Mouse (Mus musculus) hindbrain, embryonic 12.5 days (tissue): ENCODE measurements around the gene Yars. TPM values are rescaled to one million over a fixed set of nuclear protein-coding genes. Genes with fewer than 3 reads are reported as not detected.

ENCODE experiments used
- ATAC-seq: fragments of 200-750 bp; cut with Nextera tagmentation; 2 replicates; pipeline ENCODE4 v1.8.0; 2017; ENCODE audit warnings: moderate TSS enrichment; ENCODE audit not compliant: low FRiP score
- H3K27ac ChIP-seq: fragments of 300-500 bp; sonication (generic); 2 replicates; pipeline ENCODE4 v1.5.1; 2016; ENCODE audit warnings: mild to moderate bottlenecking
- H3K27me3 ChIP-seq: fragments of 300-500 bp; sonication (generic); 2 replicates; pipeline ENCODE4 v1.6.1; 2016; ENCODE audit warnings: mild to moderate bottlenecking
- H3K36me3 ChIP-seq: fragments of 300-500 bp; sonication (generic); 2 replicates; pipeline ENCODE4 v1.6.1; 2016; ENCODE audit warnings: mild to moderate bottlenecking
- H3K4me1 ChIP-seq: fragments of 300-500 bp; sonication (generic); 2 replicates; pipeline ENCODE4 v1.6.1; 2016
- H3K4me2 ChIP-seq: fragments of 300-500 bp; sonication (generic); replicated peaks from 2 replicates; pipeline ENCODE4 v1.6.1; 2016; ENCODE audit warnings: mild to moderate bottlenecking
- H3K4me3 ChIP-seq: fragments of 300-500 bp; sonication (generic); 2 replicates; pipeline ENCODE4 v1.5.1; 2016; ENCODE audit warnings: mild to moderate bottlenecking
- H3K9ac ChIP-seq: fragments of 300-500 bp; sonication (generic); 2 replicates; pipeline ENCODE4 v1.6.1; 2016; ENCODE audit warnings: mild to moderate bottlenecking, moderate library complexity
- H3K9me3 ChIP-seq: fragments of 300-500 bp; sonication (generic); replicated peaks from 2 replicates; pipeline ENCODE4 v1.6.1; 2016; ENCODE audit warnings: mild to moderate bottlenecking
- WGBS: fragments of 180-500 bp; shearing (Covaris S2); methylation state at CpG from one replicate; pipeline ENCODE4 v1.1.7; 2016; 5-methylcytosine and 5-hydroxymethylcytosine counted together
- polyA plus RNA-seq: library from polyadenylated mRNA; unstranded; fragments of >200 nt; fragmentation: Nextera tagmentation; extraction: Ambion mirVana; gene quantifications from 2 replicates; pipeline ENCODE4 v1.2.1, GENCODE M21; 2016

Gene Yars
- polyA plus RNA-seq, 1 experiment from 2014 or later, result 98.1 TPM

- Histone ChIP-seq H3K27ac (no peak overlapping the region), H3K4me1 (peaks cover 4% of the 10 kb centered on the region; the same call in 1 of the 2 replicates), H3K9ac (no peak overlapping the region), H3K4me2 (no peak overlapping the region), H3K27me3 (no peaks in the 10 kb centered on the region), H3K9me3 (no peaks in the 10 kb centered on the region), H3K36me3 (peaks cover 47% of the 10 kb centered on the region), H3K4me3 (no peak overlapping the region)
- 75% methylated on average over 4 of the region's 4 CpGs for WGBS
- no peak for ATAC-seq
Measured at GRCm38 (mm10) chr4:129151276-129151811, 38.2 kb upstream of the Yars start.

- Histone ChIP-seq H3K27ac (no peak overlapping the region), H3K9ac (no peak overlapping the region), H3K4me2 (no peak overlapping the region), H3K4me1 (no peaks in the 10 kb centered on the region), H3K36me3 (peaks cover 43% of the 10 kb centered on the region), H3K4me3 (no peak overlapping the region), H3K27me3 (no peaks in the 10 kb centered on the region), H3K9me3 (no peaks in the 10 kb centered on the region)
- ATAC-seq, result no peak
- 91% methylated on average over 5 of the region's 5 CpGs for WGBS
Measured at GRCm38 (mm10) chr4:129157541-129157940, 32.0 kb upstream of the Yars start.

GRCm38 (mm10) chr4:129158549-129158948, 31.0 kb upstream of the Yars start:
- WGBS, result 77% methylated on average over 3 of the region's 3 CpGs
- Histone ChIP-seq H3K4me1 (no peaks in the 10 kb centered on the region), H3K36me3 (peaks cover 40% of the 10 kb centered on the region), H3K27ac (no peak overlapping the region), H3K27me3 (no peaks in the 10 kb centered on the region), H3K9ac (no peak overlapping the region), H3K4me2 (no peak overlapping the region), H3K9me3 (no peaks in the 10 kb centered on the region), H3K4me3 (no peak overlapping the region)
- ATAC-seq, result no peak

GRCm38 (mm10) chr4:129161076-129161475, 28.5 kb upstream of the Yars start:
- H3K27ac ChIP-seq, result no peak overlapping the region
- H3K4me2 ChIP-seq, result no peak overlapping the region
- WGBS, result 100% methylated on average over 1 of the region's 1 CpGs
- H3K27me3 ChIP-seq, result no peaks in the 10 kb centered on the region
- no peak overlapping the region for H3K4me3 ChIP-seq
- no peaks in the 10 kb centered on the region for H3K4me1 ChIP-seq
- no peaks in the 10 kb centered on the region for H3K9me3 ChIP-seq
- ATAC-seq, result no peak
- H3K9ac ChIP-seq, result no peak overlapping the region
- peaks cover 28% of the 10 kb centered on the region for H3K36me3 ChIP-seq

- Histone ChIP-seq H3K27me3 (no peaks in the 10 kb centered on the region), H3K9ac (no peak overlapping the region), H3K4me3 (no peak overlapping the region), H3K27ac (no peak overlapping the region), H3K36me3 (peaks cover 26% of the 10 kb centered on the region), H3K4me2 (no peak overlapping the region), H3K9me3 (no peaks in the 10 kb centered on the region), H3K4me1 (no peaks in the 10 kb centered on the region)
- no peak for ATAC-seq
- 91% methylated on average over 4 of the region's 4 CpGs for WGBS
Measured at GRCm38 (mm10) chr4:129161581-129162255, 27.8 kb upstream of the Yars start.

GRCm38 (mm10) chr4:129172529-129172928, 17.0 kb upstream of the Yars start:
- Histone ChIP-seq H3K27ac (no peak overlapping the region), H3K4me3 (no peak overlapping the region), H3K9ac (no peak overlapping the region), H3K4me2 (no peak overlapping the region), H3K36me3 (peaks cover 36% of the 10 kb centered on the region), H3K9me3 (no peaks in the 10 kb centered on the region), H3K27me3 (no peaks in the 10 kb centered on the region), H3K4me1 (no peaks in the 10 kb centered on the region)
- no peak for ATAC-seq
- WGBS, result 69% methylated on average over 1 of the region's 1 CpGs

GRCm38 (mm10) chr4:129179560-129179959, 10.0 kb upstream of the Yars start:
- Histone ChIP-seq H3K4me1 (no peaks in the 10 kb centered on the region), H3K36me3 (peaks cover 26% of the 10 kb centered on the region)

GRCm38 (mm10) chr4:129188041-129188659, 1.4 kb upstream of the Yars start:
- WGBS, result 48% methylated on average over 5 of the region's 5 CpGs
- Histone ChIP-seq H3K4me2 (peak overlapping the region; percentile 78), H3K36me3 (peaks cover 4% of the 10 kb centered on the region; the same call in 1 of the 2 replicates), H3K27me3 (no peaks in the 10 kb centered on the region), H3K4me1 (peaks cover 28% of the 10 kb centered on the region), H3K4me3 (peak overlapping the region; percentile 91), H3K9ac (peak overlapping the region; percentile 85), H3K27ac (no peak overlapping the region), H3K9me3 (no peaks in the 10 kb centered on the region)
- ATAC-seq, result no peak

More at GRCm38 (mm10) chr4:129179560-129179959, 10.0 kb upstream of the Yars start:
- Histone ChIP-seq H3K9ac (no peak overlapping the region), H3K9me3 (no peaks in the 10 kb centered on the region), H3K27me3 (no peaks in the 10 kb centered on the region), H3K27ac (no peak overlapping the region), H3K4me2 (no peak overlapping the region), H3K4me3 (no peak overlapping the region)
- 66% methylated on average over 1 of the region's 1 CpGs for WGBS
- no peak for ATAC-seq

GRCm38 (mm10) chr4:129188803-129189541, 588 bp upstream of the Yars start:
- H3K9me3 ChIP-seq, result no peaks in the 10 kb centered on the region
- peak overlapping the region; percentile 88 for H3K27ac ChIP-seq
- H3K4me2 ChIP-seq, result peak overlapping the region; percentile 78
- H3K27me3 ChIP-seq, result no peaks in the 10 kb centered on the region
- peak overlapping the region; percentile 91 for H3K4me3 ChIP-seq
- peaks cover 28% of the 10 kb centered on the region for H3K4me1 ChIP-seq
- peak; percentile 77 for ATAC-seq
- WGBS, result 0% methylated on average over 42 of the region's 74 CpGs
- peaks cover 11% of the 10 kb centered on the region for H3K36me3 ChIP-seq
- peak overlapping the region; percentile 85 for H3K9ac ChIP-seq

- H3K9me3 ChIP-seq, result no peaks in the 10 kb centered on the region
- peaks cover 28% of the 10 kb centered on the region for H3K4me1 ChIP-seq
- H3K27ac ChIP-seq, result peak overlapping the region; percentile 62; the same call in 1 of the 2 replicates
- 5% methylated on average over 12 of the region's 12 CpGs for WGBS
- peak overlapping the region; percentile 80 for H3K4me2 ChIP-seq
- H3K9ac ChIP-seq, result peak overlapping the region; percentile 67
- peaks cover 15% of the 10 kb centered on the region for H3K36me3 ChIP-seq
- H3K4me3 ChIP-seq, result peak overlapping the region; percentile 91
- no peak for ATAC-seq
- H3K27me3 ChIP-seq, result no peaks in the 10 kb centered on the region
Measured at GRCm38 (mm10) chr4:129190538-129190937, 978 bp downstream of the Yars start.

- Histone ChIP-seq H3K36me3 (peaks cover 26% of the 10 kb centered on the region), H3K4me3 (no peak overlapping the region), H3K4me2 (0 out of 2 replicates have a peak overlapping the region, but pooled peaks have one; percentile 80), H3K27me3 (no peaks in the 10 kb centered on the region), H3K4me1 (peaks cover 28% of the 10 kb centered on the region), H3K9ac (0 out of 2 replicates have a peak overlapping the region, but pooled peaks have one; percentile 8), H3K27ac (no peak overlapping the region), H3K9me3 (no peaks in the 10 kb centered on the region)
- 77% methylated on average over 5 of the region's 5 CpGs for WGBS
- ATAC-seq, result no peak
Measured at GRCm38 (mm10) chr4:129191691-129192090, 2.1 kb downstream of the Yars start.

GRCm38 (mm10) chr4:129194280-129194679, 4.7 kb downstream of the Yars start:
- ATAC-seq, result no peak
- Histone ChIP-seq H3K27me3 (no peaks in the 10 kb centered on the region), H3K4me3 (no peak overlapping the region), H3K27ac (no peak overlapping the region), H3K4me2 (no peak overlapping the region), H3K36me3 (peaks cover 45% of the 10 kb centered on the region), H3K9ac (no peak overlapping the region), H3K9me3 (no peaks in the 10 kb centered on the region), H3K4me1 (peaks cover 20% of the 10 kb centered on the region)
- 100% methylated on average over 1 of the region's 1 CpGs for WGBS
